Mouse (Mus musculus): ENCODE data around the gene Six3.

DNA sequence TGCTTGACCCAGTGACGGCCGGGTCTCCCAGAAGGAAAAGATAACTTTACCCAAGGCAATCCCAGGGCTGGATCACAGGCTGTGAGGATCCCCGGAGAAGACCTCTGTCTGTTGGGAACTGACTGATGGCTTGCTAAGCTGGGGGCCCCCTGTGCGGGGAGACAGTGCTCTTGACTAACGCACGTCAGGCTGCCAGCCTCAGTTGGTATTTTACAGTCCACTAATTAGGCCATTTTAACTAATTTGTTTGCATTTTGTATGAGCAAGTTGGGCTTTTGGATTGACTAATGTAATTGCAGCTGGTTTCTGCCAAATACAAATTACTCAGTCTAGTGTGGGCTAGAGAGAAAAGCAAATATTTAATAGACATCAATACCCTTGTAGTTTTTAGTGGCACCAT lies 21.4 kb upstream of the Six3 start:
- TF ChIP-seq POLR2A (IDR thresholded peaks at IDR 0.05; ENCODE audit: control insufficient read depth, low read depth, low read length), result no peak
- TF ChIP-seq CTCF (IDR thresholded peaks at IDR 0.05; ENCODE audit: control insufficient read depth, insufficient read depth, insufficient replicate concordance, low read depth, low read length), result no peak

Measured in testis, adult 2 months (tissue).